Mouse (Mus musculus) olfactory bulb, adult 2 months (tissue): Measurements from ENCODE around the gene Ano6. TPM values are rescaled to one million over a fixed set of nuclear protein-coding genes. Genes with fewer than 3 reads are reported as not detected.

Experiments
- H3K27ac ChIP-seq: fragments of 200-500 bp; 2 replicates; pipeline ENCODE4 v1.5.1; 2012; ENCODE audit warnings: low read depth, low read length; ENCODE audit not compliant: insufficient read depth
- H3K4me1 ChIP-seq: fragments of 200-500 bp; 2 replicates; pipeline ENCODE4 v1.6.1; 2012; ENCODE audit warnings: low read length; ENCODE audit not compliant: control insufficient read depth, insufficient read depth
- H3K4me3 ChIP-seq: fragments of 200-500 bp; 2 replicates; pipeline ENCODE4 v1.5.1; 2012; ENCODE audit warnings: mild to moderate bottlenecking, low read depth, low read length, moderate library complexity; ENCODE audit not compliant: insufficient read depth
- CTCF ChIP-seq: fragments of 200-500 bp; IDR thresholded peaks from 2 replicates; pipeline ENCODE4 v1.5.1; 2012; ENCODE audit warnings: low read depth, mild to moderate bottlenecking, low read length, moderate library complexity; ENCODE audit not compliant: insufficient read depth
- POLR2A ChIP-seq: fragments of 200-500 bp; IDR thresholded peaks from 2 replicates; pipeline ENCODE4 v1.6.1; 2012; ENCODE audit warnings: mild to moderate bottlenecking, low read depth, low read length, moderate library complexity; ENCODE audit not compliant: insufficient read depth
- WGBS: fragments of 180-500 bp; shearing (Covaris S2); methylation state at CpG from one replicate; pipeline ENCODE4 v1.1.7; 2018; 5-methylcytosine and 5-hydroxymethylcytosine counted together
- polyA plus RNA-seq: library from polyadenylated mRNA; stranded (reverse); fragments of >200 nt; gene quantifications from 2 replicates; pipeline ENCODE4 v1.2.4, GENCODE M21; 2012; ENCODE audit warnings: low replicate concordance; ENCODE audit not compliant: missing spikeins, insufficient read depth, insufficient read length

Gene Ano6
- polyA plus RNA-seq, 1 experiment, result not detected

GRCm38 (mm10) chr15:95762661-95763303 lies 27.9 kb upstream of the Ano6 start:
- TF ChIP-seq CTCF (peak; percentile 85), POLR2A (no peak)
- 40% methylated on average over 12 of the region's 12 CpGs for WGBS
- no peaks in the 10 kb centered on the region for H3K4me1 ChIP-seq
- no peak overlapping the region for H3K4me3 ChIP-seq
- H3K27ac ChIP-seq, result no peak overlapping the region

- Histone ChIP-seq H3K4me3 (no peak overlapping the region), H3K27ac (no peak overlapping the region), H3K4me1 (no peaks in the 10 kb centered on the region)
- WGBS, result 58% methylated on average over 6 of the region's 6 CpGs
- TF ChIP-seq POLR2A (no peak), CTCF (no peak)
These were observed 27.2 kb upstream of the Ano6 start for GRCm38 (mm10) chr15:95763464-95763863.

DNA sequence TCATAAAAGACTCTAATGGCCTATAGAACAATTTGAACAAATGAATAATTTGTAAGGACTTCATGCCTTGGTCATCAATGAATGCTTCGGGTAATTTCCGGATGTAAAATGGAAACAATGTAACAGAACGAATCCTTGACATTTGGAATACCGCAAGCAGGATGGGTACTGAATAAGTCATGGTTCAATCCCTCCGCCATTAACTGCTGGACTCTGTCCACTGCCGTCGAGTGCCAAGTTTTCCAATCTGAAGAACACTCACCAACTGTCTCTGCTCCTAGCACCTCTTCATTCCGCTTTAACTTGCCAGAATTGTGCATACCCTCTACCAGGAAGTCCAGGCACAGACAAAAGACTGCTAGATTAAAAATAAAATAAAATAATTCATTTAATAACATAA lies 25.4 kb upstream of the Ano6 start:
- no peaks in the 10 kb centered on the region for H3K4me1 ChIP-seq
- TF ChIP-seq POLR2A, result no peak
- no peak for TF ChIP-seq CTCF
- no peak overlapping the region for H3K27ac ChIP-seq
- no peak overlapping the region for H3K4me3 ChIP-seq
- WGBS, result 79% methylated on average over 8 of the region's 8 CpGs

DNA sequence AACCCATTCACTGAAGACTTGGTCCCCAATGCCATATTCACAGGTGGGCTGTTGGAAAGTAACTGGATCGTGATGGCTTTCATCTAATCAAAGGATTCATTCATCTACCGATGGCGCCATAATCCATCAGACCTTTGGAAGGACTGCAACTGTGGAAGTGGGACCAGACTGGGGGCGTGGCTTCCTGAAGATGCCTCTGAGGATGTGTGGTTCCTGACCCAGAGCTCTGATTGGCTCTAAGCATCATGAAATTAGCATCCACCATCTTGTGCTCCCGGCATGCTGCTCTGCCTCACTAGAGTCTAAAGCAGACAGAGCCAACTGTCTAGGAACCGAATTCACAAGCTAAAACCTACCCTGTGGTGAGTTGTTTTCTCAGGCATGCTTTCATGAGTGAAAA lies 24.7 kb upstream of the Ano6 start:
- 90% methylated on average over 6 of the region's 6 CpGs for WGBS
- Histone ChIP-seq H3K27ac (no peak overlapping the region), H3K4me1 (no peaks in the 10 kb centered on the region), H3K4me3 (no peak overlapping the region)
- TF ChIP-seq POLR2A, result no peak
- no peak for TF ChIP-seq CTCF

GRCm38 (mm10) chr15:95767825-95768224 lies 22.8 kb upstream of the Ano6 start:
- TF ChIP-seq POLR2A (no peak), CTCF (no peak)
- 79% methylated on average over 7 of the region's 7 CpGs for WGBS
- no peaks in the 10 kb centered on the region for H3K4me1 ChIP-seq
- H3K4me3 ChIP-seq, result no peak overlapping the region
- H3K27ac ChIP-seq, result no peak overlapping the region

GRCm38 (mm10) chr15:95768703-95769102 lies 21.9 kb upstream of the Ano6 start:
- Histone ChIP-seq H3K4me1 (no peaks in the 10 kb centered on the region), H3K27ac (no peak overlapping the region), H3K4me3 (no peak overlapping the region)
- TF ChIP-seq POLR2A (no peak), CTCF (no peak)
- WGBS, result 95% methylated on average over 5 of the region's 5 CpGs

DNA sequence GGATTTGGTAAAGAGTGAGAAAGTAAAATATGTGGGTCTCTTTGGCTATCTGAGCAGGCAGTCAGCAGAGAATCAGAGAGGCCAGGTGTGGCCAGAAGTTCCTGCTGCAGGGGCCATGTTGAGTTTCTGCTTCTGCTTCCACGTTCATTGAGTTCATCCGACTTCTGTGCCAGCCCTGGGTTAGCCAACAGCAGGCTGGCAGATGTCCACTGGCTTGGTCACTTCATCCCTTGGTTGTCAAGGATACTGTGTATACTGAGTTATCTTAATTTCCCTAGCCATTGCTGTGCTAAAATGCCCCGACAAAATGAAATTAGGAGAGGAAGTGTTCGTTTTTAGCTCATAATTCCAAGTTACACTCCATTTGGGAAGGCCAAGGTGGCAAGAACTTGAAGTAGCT lies 21.1 kb upstream of the Ano6 start:
- Histone ChIP-seq H3K27ac (no peak overlapping the region), H3K4me3 (no peak overlapping the region), H3K4me1 (no peaks in the 10 kb centered on the region; the same call in 1 of the 2 replicates)
- 73% methylated on average over 4 of the region's 4 CpGs for WGBS
- TF ChIP-seq CTCF, result no peak
- TF ChIP-seq POLR2A, result no peak

DNA sequence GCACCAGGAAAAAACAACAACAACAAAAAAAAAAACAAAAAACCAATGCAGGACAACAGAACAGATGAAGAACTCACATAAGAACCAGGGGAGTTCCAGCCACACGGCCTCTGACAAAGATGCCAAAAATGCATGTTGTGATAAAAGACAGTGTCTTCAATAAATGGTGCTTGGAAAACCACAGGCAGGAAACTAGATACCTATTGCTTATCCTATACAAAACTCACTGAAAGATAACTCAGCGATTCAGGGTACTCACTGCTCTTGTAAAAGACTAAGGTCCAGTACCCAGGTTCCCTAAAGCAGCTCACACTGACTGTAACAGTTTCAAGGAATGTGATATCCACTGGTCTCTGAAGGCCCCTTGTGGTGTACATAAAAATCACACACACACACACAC lies 20.3 kb upstream of the Ano6 start:
- H3K4me1 ChIP-seq, result no peaks in the 10 kb centered on the region; the same call in 1 of the 2 replicates
- TF ChIP-seq CTCF (no peak), POLR2A (no peak)
- H3K27ac ChIP-seq, result no peak overlapping the region
- H3K4me3 ChIP-seq, result no peak overlapping the region
- WGBS, result 94% methylated on average over 2 of the region's 2 CpGs

DNA sequence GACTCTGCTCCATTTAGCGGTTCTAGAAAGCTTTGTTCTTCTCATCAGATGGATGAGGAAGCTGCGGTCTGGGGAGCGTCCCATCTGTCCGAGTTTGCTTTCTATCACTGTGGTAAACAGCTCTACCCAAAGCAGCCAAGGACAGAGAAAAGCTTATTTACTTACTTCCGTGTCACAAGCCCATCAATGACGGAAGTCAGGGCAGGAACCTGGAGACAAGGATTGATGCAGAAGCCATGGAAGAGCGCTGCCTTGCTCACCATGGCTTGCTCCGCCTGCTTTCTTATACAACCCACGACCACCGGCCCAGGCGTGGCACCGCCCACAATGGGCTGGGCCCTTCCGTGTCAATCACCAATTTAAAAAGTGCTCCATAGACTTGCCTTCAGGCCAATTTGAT lies 18.3 kb upstream of the Ano6 start:
- no peak overlapping the region for H3K4me3 ChIP-seq
- WGBS, result 66% methylated on average over 13 of the region's 13 CpGs
- no peak overlapping the region for H3K27ac ChIP-seq
- no peaks in the 10 kb centered on the region; the same call in 1 of the 2 replicates for H3K4me1 ChIP-seq
- TF ChIP-seq CTCF, result no peak
- TF ChIP-seq POLR2A, result no peak
